Mouse (Mus musculus) limb, embryonic 15.5 days (tissue): ENCODE data around the gene Ephb1. TPM values are rescaled to one million over a fixed set of nuclear protein-coding genes. Genes with fewer than 3 reads are reported as not detected.

Experiments used
- ATAC-seq: fragments of 200-750 bp; cut with Nextera tagmentation; 2 replicates; pipeline ENCODE4 v1.8.0; 2017; ENCODE audit warnings: low read depth, moderate TSS enrichment; ENCODE audit not compliant: insufficient number of reproducible peaks, low FRiP score, low TSS enrichment
- H3K27ac ChIP-seq: fragments of 300-500 bp; sonication (generic); 2 replicates; pipeline ENCODE4 v1.5.1; 2015; ENCODE audit warnings: moderate library complexity, mild to moderate bottlenecking, inconsistent platforms
- H3K27me3 ChIP-seq: fragments of 300-500 bp; sonication (generic); 2 replicates; pipeline ENCODE4 v1.6.1; 2015; ENCODE audit warnings: inconsistent platforms
- H3K36me3 ChIP-seq: fragments of 300-500 bp; sonication (generic); 2 replicates; pipeline ENCODE4 v1.6.1; 2015; ENCODE audit warnings: inconsistent platforms
- H3K4me1 ChIP-seq: fragments of 300-500 bp; sonication (generic); 2 replicates; pipeline ENCODE4 v1.6.1; 2015; ENCODE audit warnings: inconsistent platforms
- H3K4me2 ChIP-seq: fragments of 300-500 bp; sonication (generic); 2 replicates; pipeline ENCODE4 v1.6.1; 2015; ENCODE audit warnings: mild to moderate bottlenecking, inconsistent platforms
- H3K4me3 ChIP-seq: fragments of 300-500 bp; sonication (generic); 2 replicates; pipeline ENCODE4 v1.5.1; 2015; ENCODE audit warnings: mild to moderate bottlenecking, inconsistent platforms
- H3K9ac ChIP-seq: fragments of 300-500 bp; sonication (generic); 2 replicates; pipeline ENCODE4 v1.6.1; 2015; ENCODE audit warnings: inconsistent platforms
- H3K9me3 ChIP-seq: fragments of 300-500 bp; sonication (generic); 2 replicates; pipeline ENCODE4 v1.6.1; 2016; ENCODE audit warnings: inconsistent platforms
- WGBS: fragments of 180-500 bp; shearing (Covaris S2); methylation state at CpG from one replicate; pipeline ENCODE4 v1.1.7; 2015; 5-methylcytosine and 5-hydroxymethylcytosine counted together
- polyA plus RNA-seq: library from polyadenylated mRNA; unstranded; fragments of >200 nt; fragmentation: Nextera tagmentation; extraction: Ambion mirVana; gene quantifications from 2 replicates; pipeline ENCODE4 v1.2.1, GENCODE M21; 2015

Ephb1 gene
- polyA plus RNA-seq, 1 experiment from 2014 or later = 2.5 TPM

GRCm38 (mm10) chr9:102351221-102351620, 3.3 kb downstream of the Ephb1 start:
- no peak overlapping the region for H3K27ac ChIP-seq
- ATAC-seq = no peak
- H3K27me3 ChIP-seq = peaks cover 86% of the 10 kb centered on the region
- WGBS = 45% methylated on average over 5 of the region's 5 CpGs
- H3K4me2 ChIP-seq = no peak overlapping the region
- no peak overlapping the region for H3K4me3 ChIP-seq
- H3K9ac ChIP-seq = no peak overlapping the region
- H3K9me3 ChIP-seq = no peaks in the 10 kb centered on the region
- H3K36me3 ChIP-seq = no peaks in the 10 kb centered on the region
- peaks cover 28% of the 10 kb centered on the region for H3K4me1 ChIP-seq

- Histone ChIP-seq H3K4me1 (peaks cover 28% of the 10 kb centered on the region), H3K36me3 (no peaks in the 10 kb centered on the region), H3K4me2 (no peak overlapping the region), H3K27me3 (peaks cover 85% of the 10 kb centered on the region), H3K9ac (no peak overlapping the region), H3K27ac (no peak overlapping the region), H3K9me3 (no peaks in the 10 kb centered on the region), H3K4me3 (no peak overlapping the region)
- no peak for ATAC-seq
- 79% methylated on average over 6 of the region's 6 CpGs for whole genome bisulfite sequencing
Measured at GRCm38 (mm10) chr9:102350696-102351095, 3.8 kb downstream of the Ephb1 start.

- no peak overlapping the region for H3K4me3 ChIP-seq
- WGBS = 74% methylated on average over 6 of the region's 6 CpGs
- no peak overlapping the region for H3K27ac ChIP-seq
- peaks cover 28% of the 10 kb centered on the region for H3K4me1 ChIP-seq
- H3K36me3 ChIP-seq = no peaks in the 10 kb centered on the region
- H3K9me3 ChIP-seq = no peaks in the 10 kb centered on the region
- no peak overlapping the region for H3K4me2 ChIP-seq
- H3K9ac ChIP-seq = no peak overlapping the region
- peaks cover 81% of the 10 kb centered on the region for H3K27me3 ChIP-seq
- no peak for ATAC-seq
Measured at GRCm38 (mm10) chr9:102350076-102350475, 4.4 kb downstream of the Ephb1 start.

DNA sequence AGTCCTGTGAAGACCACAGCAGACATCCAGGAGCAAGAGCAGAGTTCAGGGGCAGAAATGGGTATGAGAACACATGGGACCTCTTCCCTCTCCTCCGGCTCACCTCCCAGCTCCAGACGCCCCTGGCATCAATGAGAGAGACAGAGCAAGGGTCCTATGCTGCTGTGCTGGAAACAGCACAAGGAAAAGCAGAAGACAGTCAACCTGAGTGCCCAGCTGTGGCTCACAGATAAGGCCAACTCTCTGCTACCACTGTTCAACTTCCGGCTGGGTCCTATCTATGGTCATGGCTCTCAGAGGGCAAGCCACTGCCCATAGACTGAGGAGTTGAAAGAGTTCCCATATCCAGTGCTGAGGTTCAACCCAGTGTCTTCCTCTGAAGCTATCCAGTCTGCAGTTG, 7.7 kb downstream of the Ephb1 start:
- peaks cover 53% of the 10 kb centered on the region for H3K27me3 ChIP-seq
- 88% methylated on average over 3 of the region's 3 CpGs for WGBS
- H3K9me3 ChIP-seq = no peaks in the 10 kb centered on the region

GRCm38 (mm10) chr9:102345474-102345873, 9.0 kb downstream of the Ephb1 start:
- peaks cover 39% of the 10 kb centered on the region for H3K27me3 ChIP-seq
- H3K4me3 ChIP-seq = no peak overlapping the region
- no peak for ATAC-seq
- H3K4me1 ChIP-seq = no peaks in the 10 kb centered on the region
- no peaks in the 10 kb centered on the region for H3K36me3 ChIP-seq
- no peak overlapping the region for H3K4me2 ChIP-seq
- 70% methylated on average over 6 of the region's 6 CpGs for WGBS
- H3K9ac ChIP-seq = no peak overlapping the region
- H3K27ac ChIP-seq = no peak overlapping the region
- H3K9me3 ChIP-seq = no peaks in the 10 kb centered on the region

More for the DNA sequence above, 7.7 kb downstream of the Ephb1 start:
- H3K4me1 ChIP-seq = no peaks in the 10 kb centered on the region; the same call in 1 of the 2 replicates
- no peak overlapping the region for H3K4me2 ChIP-seq
- ATAC-seq = no peak
- no peaks in the 10 kb centered on the region for H3K36me3 ChIP-seq
- H3K27ac ChIP-seq = no peak overlapping the region
- no peak overlapping the region for H3K4me3 ChIP-seq
- H3K9ac ChIP-seq = no peak overlapping the region

- Histone ChIP-seq H3K4me3 (no peak overlapping the region), H3K4me2 (no peak overlapping the region), H3K27ac (no peak overlapping the region), H3K9ac (no peak overlapping the region), H3K9me3 (no peaks in the 10 kb centered on the region), H3K27me3 (peaks cover 35% of the 10 kb centered on the region), H3K4me1 (no peaks in the 10 kb centered on the region), H3K36me3 (no peaks in the 10 kb centered on the region)
- 71% methylated on average over 9 of the region's 9 CpGs for WGBS
- no peak for ATAC-seq
Measured at GRCm38 (mm10) chr9:102345047-102345446, 9.4 kb downstream of the Ephb1 start.

DNA sequence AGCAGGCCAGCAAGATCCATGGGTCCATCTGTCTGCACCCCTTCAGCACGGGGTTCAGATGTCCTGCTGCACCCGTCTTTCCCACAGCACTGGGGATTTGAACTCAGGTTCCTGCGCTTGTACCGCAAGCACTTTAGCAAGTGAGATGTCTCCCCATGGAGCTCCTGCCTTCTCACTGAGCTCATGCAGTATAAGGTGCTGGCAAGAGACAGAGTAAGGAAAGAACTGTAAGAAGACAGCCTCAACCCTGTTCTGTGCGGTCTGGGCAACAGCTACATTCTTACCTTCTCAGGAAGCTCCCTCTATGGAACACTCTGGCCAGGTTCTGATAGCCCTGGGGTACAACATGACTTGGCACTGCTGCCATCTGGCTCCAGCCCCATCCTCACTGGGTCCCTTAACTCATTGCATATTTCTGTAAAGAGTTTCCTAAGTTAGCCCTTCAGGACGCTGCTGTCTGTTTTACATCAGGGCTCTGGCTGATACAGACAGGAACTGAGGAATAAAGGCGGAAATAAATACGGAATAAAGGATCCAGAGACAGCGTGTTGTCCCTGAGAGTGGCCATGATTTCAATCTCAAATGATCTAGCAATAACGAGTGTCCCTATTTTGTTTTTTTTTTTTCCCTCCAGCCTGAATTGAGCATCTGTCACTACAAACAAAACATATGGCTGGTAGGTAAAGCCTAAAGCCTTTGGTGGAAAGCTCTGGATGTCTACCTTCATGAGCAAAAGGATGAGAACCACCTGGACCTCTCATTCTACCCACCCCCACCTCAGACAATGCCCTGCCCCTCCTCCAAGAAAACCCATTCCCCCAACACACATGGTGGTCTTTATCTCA, 10.2 kb downstream of the Ephb1 start:
- 67% methylated on average over 10 of the region's 10 CpGs for WGBS
- ATAC-seq = no peak
- Histone ChIP-seq H3K4me3 (no peak overlapping the region), H3K9ac (no peak overlapping the region), H3K27ac (no peak overlapping the region), H3K4me2 (no peak overlapping the region), H3K27me3 (peaks cover 28% of the 10 kb centered on the region), H3K36me3 (no peaks in the 10 kb centered on the region), H3K9me3 (no peaks in the 10 kb centered on the region), H3K4me1 (no peaks in the 10 kb centered on the region)

GRCm38 (mm10) chr9:102343061-102343460, 11.4 kb downstream of the Ephb1 start:
- no peak overlapping the region for H3K4me2 ChIP-seq
- H3K36me3 ChIP-seq = no peaks in the 10 kb centered on the region
- H3K27ac ChIP-seq = no peak overlapping the region
- no peak overlapping the region for H3K4me3 ChIP-seq
- H3K4me1 ChIP-seq = no peaks in the 10 kb centered on the region
- no peak for ATAC-seq
- WGBS = 94% methylated on average over 9 of the region's 9 CpGs
- no peaks in the 10 kb centered on the region for H3K9me3 ChIP-seq
- H3K27me3 ChIP-seq = peaks cover 15% of the 10 kb centered on the region
- H3K9ac ChIP-seq = no peak overlapping the region

GRCm38 (mm10) chr9:102342026-102342425, 12.5 kb downstream of the Ephb1 start:
- Histone ChIP-seq H3K4me3 (no peak overlapping the region), H3K4me2 (no peak overlapping the region), H3K9me3 (no peaks in the 10 kb centered on the region), H3K9ac (no peak overlapping the region), H3K4me1 (no peaks in the 10 kb centered on the region), H3K27ac (no peak overlapping the region), H3K36me3 (no peaks in the 10 kb centered on the region), H3K27me3 (peaks cover 12% of the 10 kb centered on the region; the same call in 1 of the 2 replicates)
- WGBS = 57% methylated on average over 3 of the region's 3 CpGs
- ATAC-seq = no peak

DNA sequence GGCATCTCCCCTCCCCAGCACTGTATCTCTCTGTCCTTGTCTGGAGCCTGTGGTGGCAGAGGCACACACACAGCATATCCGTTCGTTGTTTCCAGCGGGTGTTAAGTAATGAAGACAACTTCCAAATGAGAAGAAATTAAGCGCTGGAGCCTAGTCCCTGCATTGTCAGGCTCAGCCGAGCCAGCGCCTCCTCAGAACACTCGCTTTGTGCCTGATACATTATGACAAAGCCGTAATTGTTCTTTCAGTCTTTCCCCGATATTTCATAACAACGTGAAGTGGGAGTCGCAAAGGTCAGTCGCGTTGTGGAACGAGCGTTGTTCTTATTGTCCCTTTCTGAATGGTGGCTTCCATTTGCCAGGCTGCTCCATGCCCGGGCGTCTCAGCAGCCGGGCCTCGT, 13.7 kb downstream of the Ephb1 start:
- Histone ChIP-seq H3K36me3 (no peaks in the 10 kb centered on the region), H3K27ac (no peak overlapping the region), H3K9me3 (no peaks in the 10 kb centered on the region), H3K4me1 (no peaks in the 10 kb centered on the region), H3K9ac (no peak overlapping the region), H3K27me3 (peaks cover 5% of the 10 kb centered on the region; the same call in 1 of the 2 replicates), H3K4me2 (no peak overlapping the region), H3K4me3 (no peak overlapping the region)
- no peak for ATAC-seq
- WGBS = 86% methylated on average over 19 of the region's 19 CpGs

- H3K36me3 ChIP-seq = no peaks in the 10 kb centered on the region
- no peak overlapping the region for H3K27ac ChIP-seq
- peaks cover 3% of the 10 kb centered on the region; the same call in 1 of the 2 replicates for H3K27me3 ChIP-seq
- ATAC-seq = no peak
- H3K9ac ChIP-seq = no peak overlapping the region
- no peaks in the 10 kb centered on the region for H3K9me3 ChIP-seq
- WGBS = 78% methylated on average over 11 of the region's 11 CpGs
- no peak overlapping the region for H3K4me3 ChIP-seq
- no peaks in the 10 kb centered on the region for H3K4me1 ChIP-seq
- no peak overlapping the region for H3K4me2 ChIP-seq
Measured at GRCm38 (mm10) chr9:102335571-102336282, 18.8 kb downstream of the Ephb1 start.
